Mouse (Mus musculus): ENCODE results near the gene Psd.

DNA sequence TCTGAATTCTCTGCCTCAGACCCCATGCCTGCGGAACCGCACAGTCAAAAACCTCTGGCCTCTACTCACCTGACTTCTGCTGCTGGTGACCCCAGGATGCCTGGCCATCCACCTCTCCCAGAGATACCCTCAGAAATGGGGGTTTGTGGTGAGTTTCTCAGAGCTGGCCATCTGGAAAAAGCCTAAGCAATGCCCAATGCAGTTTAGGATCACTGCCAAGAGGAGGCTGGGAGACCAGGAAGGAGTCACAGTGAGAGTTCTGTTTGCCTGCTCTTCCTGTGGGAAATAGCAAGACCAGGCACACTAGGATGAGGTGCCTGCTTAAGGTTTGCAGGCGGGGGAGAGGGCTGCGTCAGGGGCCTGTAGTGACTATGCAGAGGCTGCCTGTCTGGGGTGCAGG is 42.3 kb downstream of the Psd start:
- no peak for TF ChIP-seq CTCF (IDR thresholded peaks at IDR 0.05; ENCODE audit: borderline replicate concordance, extremely low read depth, insufficient read depth, insufficient read length)
- no peak for TF ChIP-seq POLR2A (IDR thresholded peaks at IDR 0.05; ENCODE audit: borderline replicate concordance, extremely low read depth, insufficient read depth, insufficient read length, poor library complexity, severe bottlenecking)
